Mouse (Mus musculus): ENCODE measurements around the gene Smpd2. TPM values are rescaled to one million over a fixed set of nuclear protein-coding genes. Genes with fewer than 3 reads are reported as not detected.

Smpd2 gene
- total RNA-seq, 2 experiments from 2014 or later: 25.9 to 27.6 TPM

DNA sequence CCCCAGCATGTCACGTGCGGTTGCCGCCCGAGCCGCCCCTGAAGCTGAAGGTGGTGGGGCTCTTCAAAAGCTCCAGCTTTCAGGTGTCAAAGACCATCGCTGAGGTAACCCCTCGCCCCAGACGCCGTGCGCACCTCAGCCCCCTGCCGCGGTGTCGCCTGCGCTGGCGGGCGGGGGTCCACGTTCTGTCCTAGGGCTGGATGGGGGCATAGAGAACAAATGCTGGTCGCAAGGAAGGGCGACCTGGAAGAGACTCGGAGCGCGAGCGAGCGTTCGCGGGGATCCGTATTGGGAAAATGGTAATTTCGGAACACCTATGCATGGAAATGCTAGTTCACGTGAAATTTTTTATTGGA is 327 bp upstream of the Smpd2 start:
- DNase-seq (ENCODE audit: extremely low spot score in 1 of 2, low spot score in 1 of 2): no peak

DNA sequence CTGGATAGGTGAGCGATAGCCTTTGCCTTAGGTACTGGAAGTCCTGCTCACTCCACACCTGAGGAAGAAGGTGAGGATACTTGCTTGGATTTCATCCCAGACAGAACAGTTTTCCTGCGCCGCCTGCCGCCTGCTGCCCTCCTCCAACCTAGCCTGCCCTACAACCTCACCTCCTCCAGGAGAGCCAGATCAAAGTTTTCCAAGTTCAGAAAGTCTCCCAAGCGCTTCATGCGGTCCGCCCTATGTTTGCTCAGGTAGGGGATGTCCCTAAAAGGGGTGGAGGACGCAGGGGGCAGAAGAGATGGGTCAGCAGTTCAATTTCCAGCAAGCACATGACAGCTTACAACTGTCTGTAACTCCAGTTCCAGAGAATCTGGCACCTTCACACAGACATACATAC is 875 bp downstream of the Smpd2 start:
- no peak for DNase-seq (ENCODE audit: extremely low spot score in 1 of 2, low spot score in 1 of 2)

DNA sequence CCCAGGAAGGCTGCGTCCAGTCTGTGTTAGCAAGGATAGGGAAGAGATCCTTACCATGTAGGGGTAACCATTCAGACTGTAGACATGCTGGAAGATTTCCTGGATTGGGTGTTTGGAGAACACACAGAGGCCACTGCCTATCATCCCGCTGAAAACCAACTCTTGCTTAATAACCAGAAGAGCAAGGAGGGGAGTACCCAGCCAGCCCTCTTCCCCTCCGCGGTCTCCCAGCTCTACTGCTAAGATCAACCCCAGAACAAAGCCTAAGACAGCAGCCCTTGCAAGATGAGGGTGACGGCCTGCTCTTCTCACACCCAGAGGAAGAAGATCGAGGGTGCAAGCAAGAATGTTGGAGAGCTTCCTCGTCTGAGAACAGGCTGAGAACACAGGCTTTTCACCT is 1.3 kb downstream of the Smpd2 start:
- no peak for DNase-seq (ENCODE audit: extremely low spot score in 1 of 2, low spot score in 1 of 2)

DNA sequence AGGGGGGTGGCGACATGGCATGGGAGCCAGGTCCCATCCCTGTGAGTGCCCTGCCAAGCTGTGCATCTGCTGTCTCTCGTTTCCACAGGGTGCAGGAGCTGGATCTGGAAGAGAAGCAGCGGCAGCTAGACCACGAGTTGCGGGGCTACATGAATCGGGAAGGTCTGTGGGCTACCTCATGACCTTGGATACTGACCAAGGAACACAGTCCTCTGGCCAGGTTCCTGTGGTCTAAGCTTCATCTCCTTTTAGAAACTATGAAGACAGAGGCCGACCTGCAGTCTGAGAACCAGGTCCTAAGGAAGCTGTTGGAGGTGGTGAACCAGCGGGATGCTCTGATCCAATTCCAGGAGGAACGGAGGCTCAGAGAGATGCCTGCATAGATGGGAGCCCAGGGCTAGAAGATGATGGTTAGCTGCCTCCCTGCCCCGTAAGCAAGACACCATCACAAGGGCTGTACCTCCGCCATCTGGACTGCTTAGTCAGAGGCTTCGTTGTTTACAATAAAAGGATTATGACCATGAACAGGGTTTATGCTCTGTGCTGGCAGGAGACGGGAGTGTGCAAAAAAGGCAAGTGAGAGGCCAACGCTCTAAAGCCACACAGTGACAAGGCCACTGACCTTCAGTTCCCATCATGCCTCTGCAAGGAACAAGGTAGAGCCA is 3.5 kb downstream of the Smpd2 start:
- no peak for DNase-seq (ENCODE audit: extremely low spot score in 1 of 2, low spot score in 1 of 2)

DNA sequence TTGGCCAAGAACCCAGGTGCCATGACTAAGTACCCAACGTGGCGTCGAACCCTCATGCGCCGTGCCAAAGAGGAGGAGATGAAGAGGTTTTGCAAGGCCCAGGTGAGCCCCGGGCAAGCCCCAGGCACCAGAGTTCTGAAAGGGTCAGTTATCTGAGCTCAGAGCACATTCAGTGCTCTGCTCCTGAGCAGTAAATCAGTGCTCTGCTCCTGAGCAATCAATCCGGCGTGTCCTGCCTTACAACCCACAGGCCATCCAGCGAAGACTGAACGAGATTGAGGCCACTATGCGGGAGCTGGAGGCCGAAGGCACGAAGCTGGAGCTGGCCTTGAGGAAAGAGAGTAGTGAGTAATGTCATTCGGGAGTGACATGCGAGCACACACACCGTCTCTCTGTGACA is 4.4 kb downstream of the Smpd2 start:
- no peak for DNase-seq (ENCODE audit: extremely low spot score in 1 of 2, low spot score in 1 of 2)

DNA sequence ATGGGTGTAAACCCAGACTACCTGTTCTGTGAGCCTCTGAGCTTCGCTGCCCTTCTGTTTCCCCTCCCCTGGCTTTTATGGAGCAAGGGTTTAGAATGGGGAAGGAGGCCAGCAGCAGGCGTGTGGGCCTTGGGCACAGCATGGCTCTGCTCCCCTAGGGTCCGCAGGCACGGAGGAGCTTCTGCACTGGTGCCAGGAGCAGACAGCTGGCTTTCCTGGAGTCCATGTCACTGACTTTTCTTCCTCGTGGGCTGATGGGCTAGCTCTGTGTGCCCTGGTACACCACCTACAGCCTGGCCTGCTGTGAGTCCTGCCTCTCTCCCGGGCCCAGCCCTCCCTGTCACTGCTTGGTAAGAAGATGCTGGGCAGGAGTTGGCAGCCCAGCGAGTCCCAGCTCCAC is 7.7 kb downstream of the Smpd2 start:
- DNase-seq (ENCODE audit: extremely low spot score in 1 of 2, low spot score in 1 of 2): no peak

DNA sequence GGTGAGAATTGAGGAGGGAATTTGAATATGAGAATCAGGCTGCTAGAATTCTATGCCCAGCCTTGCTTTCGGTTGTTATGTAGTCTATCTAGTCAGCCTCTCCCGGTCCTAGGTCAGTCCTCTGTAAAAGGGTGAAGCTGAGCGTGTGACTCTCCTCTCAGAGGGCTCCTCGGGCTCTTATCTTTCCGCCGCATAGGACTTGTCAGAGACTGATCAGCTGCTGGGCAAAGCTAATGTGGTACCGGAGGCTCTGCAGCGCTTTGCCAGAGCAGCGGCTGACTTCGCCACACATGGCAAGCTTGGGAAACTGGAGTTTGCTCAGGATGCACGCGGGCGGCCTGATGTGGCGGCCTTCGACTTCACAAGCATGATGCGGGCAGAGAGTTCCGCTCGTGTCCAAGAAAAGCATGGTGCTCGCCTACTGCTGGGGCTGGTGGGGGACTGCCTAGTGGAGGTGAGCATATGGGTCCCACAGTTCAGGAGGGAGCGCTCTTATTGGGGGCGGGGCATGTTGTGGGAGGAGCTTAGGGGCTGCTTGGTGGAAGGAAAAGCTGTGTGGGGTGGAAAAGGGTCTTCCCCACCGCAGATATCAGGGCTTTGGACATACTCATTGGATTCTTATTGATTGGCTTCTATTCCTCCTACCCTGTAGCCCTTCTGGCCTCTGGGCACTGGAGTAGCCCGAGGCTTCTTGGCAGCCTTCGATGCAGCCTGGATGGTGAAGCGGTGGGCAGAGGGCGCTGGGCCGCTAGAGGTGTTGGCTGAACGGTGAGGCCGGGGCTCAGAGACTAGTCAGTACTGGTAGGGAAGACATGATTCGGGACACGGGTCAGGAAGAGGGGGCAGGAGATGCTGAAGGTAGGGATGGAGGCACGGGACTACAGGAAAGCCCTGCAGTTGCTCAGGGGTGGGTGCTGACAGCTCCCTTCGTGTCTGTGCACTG is 9.0 kb downstream of the Smpd2 start:
- DNase-seq (ENCODE audit: extremely low spot score in 1 of 2, low spot score in 1 of 2): no peak

DNA sequence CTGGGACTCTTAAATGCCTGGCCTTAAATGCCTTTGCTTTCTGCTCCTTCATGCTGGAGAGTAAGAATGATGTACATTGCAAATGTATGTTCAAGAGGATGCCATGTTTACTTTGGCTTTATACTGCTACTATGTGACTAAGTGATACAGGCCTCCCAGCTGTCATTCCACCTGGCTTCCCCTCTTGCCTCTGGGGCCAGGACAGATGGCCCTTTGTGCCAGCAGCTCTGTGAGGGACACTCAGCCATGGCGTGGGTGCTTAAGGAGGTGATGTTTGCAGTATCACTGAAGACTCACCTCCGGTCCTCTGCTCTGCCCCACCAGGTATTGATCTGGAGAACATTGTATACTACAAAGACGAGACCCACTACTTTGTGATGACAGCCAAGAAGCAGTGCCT is 10.2 kb downstream of the Smpd2 start:
- DNase-seq (ENCODE audit: extremely low spot score in 1 of 2, low spot score in 1 of 2): no peak

DNA sequence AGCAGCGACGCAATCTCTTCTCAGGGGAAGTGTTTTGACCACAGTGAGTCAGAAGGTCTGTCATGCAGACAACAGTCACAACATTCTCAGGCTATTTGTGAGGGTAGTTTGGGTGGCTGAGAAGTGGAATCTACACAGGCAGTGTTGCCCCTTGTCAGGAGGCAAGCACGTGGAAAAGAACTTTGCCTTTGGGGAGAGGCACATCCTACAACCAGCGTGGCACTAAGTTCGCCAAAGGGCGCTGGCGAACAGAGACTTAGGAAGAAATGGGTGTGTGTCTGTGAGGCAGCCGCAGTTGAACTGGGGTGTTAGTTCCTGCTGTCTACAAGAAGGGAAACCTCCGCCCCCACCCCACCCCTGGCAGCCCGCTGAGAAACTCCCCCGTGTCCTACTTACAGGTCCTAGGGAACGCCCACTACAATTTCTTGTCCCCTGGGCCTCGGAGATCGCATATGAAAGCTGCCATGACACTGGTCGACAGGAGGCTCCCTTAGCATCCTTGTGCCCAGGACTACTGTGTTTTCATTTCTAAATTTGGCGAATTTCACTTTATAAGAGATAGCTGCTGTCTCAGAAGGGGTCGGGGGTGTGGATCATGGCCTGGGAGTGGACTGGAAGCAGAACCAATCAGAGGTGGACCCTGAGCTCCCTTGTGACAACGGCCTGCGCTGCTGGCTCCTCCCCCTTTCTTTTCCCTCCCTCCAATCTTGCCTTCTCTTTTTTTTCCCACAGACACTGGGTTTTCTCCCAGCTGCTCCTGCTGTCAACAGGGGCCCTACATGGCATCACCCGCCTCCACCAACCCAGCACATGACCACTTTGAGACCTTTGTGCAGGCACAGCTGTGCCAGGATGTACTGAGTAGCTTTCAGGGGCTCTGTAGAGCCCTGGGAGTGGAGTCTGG is 12.6 kb downstream of the Smpd2 start:
- peak in 1 of 2 experiments; percentile 23 for DNase-seq (ENCODE audit: extremely low spot score in 1 of 2, low spot score in 1 of 2)

DNA sequence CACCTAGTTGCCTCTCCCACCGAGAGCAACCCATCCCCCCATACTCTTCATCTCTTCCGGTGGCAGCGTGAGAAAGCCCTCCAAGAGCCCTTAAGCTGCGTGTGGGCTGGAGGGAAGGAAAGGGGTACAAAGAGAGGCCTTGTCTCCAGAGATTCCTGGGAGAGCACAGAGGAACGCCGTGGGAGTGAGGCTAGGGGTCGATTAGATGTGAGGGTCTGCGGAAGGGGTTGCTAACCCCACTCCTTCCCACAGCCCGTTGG is 13.2 kb downstream of the Smpd2 start:
- DNase-seq (ENCODE audit: extremely low spot score in 1 of 2, low spot score in 1 of 2): no peak

DNA sequence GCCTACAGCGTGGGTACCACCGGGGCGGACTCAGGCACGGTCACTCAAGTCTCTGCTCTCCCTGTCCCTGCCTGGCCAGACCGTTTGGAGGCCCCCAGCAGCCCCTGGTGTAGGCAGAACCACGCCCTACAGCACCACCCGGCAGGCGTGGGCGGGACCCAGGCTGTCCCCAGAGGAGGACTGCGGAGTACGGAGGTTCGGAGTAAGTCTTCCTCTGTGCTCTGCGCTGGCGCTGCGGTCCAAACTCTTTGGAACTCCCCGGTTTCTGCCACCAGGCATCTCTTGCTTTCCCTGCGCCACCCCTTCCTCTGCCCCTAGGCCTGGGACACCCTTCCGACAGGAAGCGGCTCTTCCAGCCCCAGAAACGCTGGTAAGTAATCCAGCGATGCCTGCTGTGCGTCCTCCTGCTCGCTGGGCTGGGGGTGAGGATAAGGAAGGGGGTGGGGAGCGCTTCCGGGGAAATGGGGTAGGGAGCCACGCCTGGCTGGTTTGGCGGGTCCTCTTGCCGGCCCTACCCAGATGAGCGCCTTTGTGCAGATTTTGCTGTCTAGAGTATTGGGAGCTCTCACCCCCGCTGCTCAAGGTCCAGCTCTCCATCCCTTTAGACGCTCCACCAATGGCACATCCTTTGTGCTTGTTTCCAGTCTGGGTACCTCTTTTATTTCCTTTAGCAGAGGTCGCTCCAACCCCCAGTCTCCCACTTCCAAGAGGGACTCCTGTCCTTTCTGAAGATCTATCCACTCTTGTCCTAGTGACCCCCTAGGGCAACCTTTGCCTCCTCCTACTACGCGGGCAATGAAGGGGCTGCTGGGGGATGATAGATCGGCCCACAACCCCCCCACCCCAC is 13.8 kb downstream of the Smpd2 start, which contains the start of gene Mical1:
Mical1 (plus strand) TSS at position 144 of the 847 bp plus-strand sequence.
- DNase-seq (ENCODE audit: extremely low spot score in 1 of 2, low spot score in 1 of 2): peak; percentile 30 to 46

DNA sequence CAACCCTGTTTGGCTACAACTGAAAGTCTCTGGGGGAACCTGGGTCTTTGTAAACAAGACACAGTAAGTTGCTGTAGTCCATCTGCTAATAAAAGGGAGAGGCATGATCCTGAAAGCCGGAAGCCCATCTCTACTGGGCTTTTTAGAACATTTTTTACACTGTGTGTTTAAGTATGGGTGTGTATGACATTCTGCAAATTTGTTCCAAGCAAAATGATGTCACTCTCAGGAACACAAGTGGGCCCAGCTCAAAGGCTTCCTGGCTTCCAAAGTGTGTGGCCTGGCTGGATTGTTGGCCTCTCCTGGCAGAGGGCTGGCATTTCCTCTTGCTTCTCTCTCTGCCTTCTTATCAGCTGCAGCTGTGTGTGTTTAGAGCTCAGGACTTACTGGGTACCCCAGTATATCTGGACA is 15.2 kb downstream of the Smpd2 start:
- no peak for DNase-seq (ENCODE audit: extremely low spot score in 1 of 2, low spot score in 1 of 2)

DNA sequence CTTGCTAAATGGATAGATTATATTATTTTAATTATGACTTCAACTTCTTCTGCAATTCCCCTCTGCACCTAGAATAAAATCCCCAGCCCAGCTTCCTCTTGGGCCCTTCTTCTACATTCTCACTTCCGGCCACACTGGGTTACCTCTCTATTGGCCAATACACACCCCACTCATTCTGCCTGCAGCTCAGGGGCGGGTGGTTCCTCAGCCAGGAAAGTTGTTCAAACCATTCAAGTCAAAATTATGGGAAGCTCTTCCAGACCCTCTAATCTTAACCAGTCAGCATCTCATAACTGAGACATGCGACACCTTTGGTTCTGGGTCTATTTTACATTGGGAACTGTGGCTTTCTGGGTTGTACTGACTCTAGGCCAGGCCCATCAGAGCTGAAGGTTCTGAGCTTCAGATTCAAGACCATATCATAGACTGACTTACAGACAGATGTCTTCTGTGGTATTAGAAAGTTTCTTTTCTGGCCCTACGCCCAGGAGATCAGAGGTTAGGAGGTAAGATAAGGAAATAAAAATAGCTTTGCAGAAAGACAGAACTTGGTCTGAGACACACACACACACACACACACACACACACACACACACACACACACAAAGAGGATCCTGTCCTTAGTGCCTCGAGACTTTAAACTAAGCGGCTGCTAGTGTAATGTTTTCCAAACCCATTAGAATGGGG is 16.2 kb downstream of the Smpd2 start:
- DNase-seq (ENCODE audit: extremely low spot score in 1 of 2, low spot score in 1 of 2): no peak

DNA sequence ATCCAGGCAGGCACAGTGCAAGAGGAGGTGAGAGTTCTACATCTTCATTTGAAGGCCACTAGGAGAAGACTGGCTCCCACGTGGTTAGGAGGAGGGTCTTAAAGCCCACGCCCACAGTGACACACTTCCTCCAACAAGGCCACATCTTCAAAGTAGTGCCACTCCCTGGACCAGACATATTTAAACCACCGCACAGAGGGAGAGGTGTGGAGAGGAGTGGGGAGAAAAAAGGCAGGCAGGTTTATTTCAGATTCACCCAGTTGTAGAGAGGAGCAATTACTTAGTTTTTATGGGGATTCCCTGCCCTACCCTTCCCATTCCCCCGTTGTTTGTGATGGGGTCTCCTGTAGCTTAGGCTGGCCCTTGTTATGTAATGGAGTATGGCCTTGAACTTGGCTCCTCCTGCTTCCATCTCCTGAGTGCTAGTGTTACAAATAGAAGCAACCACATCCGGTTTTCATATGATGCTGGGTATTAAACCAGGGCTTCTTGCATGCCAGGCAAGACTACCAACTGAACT is 17.1 kb downstream of the Smpd2 start:
- no peak for DNase-seq (ENCODE audit: extremely low spot score in 1 of 2, low spot score in 1 of 2)

DNA sequence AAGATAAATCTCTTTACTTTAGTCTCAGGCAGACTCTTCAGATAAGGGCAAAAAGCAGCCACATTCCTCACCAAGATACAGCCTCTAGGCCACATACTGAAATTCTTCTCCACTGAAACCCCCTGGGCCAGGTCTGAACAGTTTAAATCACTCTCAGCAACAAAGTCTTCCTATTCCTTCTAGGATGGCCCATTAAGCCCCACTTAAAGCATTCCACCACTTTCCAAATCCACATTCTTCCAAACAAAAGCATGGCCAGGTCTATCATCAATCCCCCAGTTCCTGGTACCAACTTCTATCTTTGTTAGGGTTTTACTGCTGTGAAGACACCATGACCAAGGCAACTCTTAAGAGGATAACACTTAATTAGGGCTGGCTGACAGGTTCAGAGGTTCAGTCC is 17.6 kb downstream of the Smpd2 start:
- no peak for DNase-seq (ENCODE audit: extremely low spot score in 1 of 2, low spot score in 1 of 2)

DNA sequence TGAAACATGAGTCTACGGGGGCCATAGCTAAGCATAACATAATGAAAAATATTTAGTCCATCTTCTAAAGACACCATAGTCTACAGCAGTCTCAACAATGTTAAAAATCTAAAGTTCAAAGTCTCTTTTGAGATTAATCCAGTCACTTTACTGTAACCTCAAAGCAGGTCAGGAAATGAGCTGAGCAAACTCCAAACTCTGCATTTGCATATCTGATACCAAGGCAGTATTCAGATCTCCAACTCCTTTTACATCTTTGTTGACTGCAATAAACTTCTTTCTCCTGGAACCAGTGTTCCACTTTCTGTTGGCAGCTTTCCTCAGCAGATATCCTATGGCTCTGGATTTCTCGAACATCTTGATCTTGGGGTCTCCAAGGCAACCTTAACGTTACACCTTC is 19.5 kb downstream of the Smpd2 start:
- no peak for DNase-seq (ENCODE audit: extremely low spot score in 1 of 2, low spot score in 1 of 2)

DNA sequence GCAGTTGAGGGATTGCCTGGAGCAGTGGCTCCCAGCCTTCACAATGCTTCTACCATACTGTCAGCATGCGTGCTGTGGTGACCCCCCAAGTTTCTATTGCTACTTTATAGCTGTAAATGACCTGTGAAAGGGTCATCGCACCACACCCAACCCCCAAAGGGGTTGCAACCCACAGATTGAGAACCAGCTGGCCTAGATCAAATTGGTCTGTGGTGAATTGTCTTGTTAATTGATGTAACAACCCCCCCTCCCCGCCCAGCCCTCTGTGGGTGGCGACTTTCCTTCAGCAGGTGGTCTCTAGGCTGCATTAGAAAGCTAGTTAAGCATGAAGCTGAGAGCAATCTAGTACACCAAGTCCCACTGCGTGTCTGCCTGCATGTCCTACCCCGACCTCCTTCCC is 22.8 kb downstream of the Smpd2 start:
- DNase-seq (ENCODE audit: extremely low spot score in 1 of 2, low spot score in 1 of 2): no peak

DNA sequence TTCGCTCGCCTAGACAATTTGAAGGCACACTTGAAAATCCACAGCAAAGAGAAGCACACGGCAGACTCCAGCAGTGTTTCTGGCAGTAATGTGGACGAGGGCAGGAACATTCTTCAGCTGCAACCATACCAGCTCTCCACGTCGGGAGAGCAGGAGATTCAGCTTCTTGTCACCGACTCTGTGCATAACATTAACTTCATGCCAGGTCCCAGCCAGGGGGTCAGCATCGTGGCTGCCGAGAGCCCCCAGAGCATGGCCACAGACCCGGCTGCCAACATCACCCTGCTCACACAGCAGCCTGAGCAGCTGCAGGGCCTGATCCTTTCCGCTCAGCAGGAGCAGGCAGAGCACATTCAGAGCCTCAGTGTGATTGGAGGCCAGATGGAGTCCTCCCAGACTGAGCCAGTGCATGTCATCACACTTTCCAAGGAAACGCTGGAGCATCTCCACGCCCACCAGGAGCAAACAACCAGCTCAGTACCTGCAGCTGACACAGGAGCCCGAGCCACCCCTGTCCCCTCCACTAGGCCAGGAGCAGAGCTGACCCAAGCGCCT is 25.7 kb downstream of the Smpd2 start:
- DNase-seq (ENCODE audit: extremely low spot score in 1 of 2, low spot score in 1 of 2): no peak

DNA sequence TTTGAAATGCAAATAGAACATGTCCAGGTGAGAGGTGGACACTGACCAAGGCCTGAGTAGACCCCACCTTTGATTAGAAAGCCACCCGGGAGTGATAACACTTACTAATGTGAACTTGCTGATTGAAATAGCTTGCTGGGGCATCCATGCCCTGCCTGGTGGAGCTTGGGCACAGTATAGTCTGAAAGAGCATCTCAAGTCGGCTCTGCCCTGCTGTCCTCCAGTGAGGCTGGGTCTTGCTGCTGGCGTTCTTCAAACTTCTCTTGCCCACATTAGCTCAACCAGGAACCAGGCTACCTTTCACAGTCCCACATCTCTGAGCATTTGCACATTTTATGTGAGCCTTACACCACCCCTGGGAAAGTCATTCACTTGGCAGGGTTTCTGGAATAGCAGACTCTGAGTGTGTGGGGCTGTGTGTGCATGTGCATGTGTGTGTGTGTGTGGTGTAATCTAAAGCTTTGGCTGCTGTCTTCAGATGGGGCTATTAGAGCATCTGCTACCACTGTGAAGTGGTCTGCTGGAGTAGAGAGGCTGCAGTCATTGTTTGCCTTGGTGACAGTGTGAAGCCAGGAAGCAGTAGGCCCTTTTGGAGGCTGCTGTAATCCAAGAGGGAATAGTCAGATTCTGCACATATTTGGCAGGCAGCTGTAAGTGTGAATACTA is 29.0 kb downstream of the Smpd2 start:
- DNase-seq (ENCODE audit: extremely low spot score in 1 of 2, low spot score in 1 of 2): no peak
